Mouse (Mus musculus) brain, embryonic 14.5 days (tissue): ENCODE data around the gene Olfm1.

ENCODE experiments used
- CTCF ChIP-seq: fragments of 200-500 bp; IDR thresholded peaks from 2 replicates; pipeline ENCODE4 v1.5.1; 2012; ENCODE audit warnings: inconsistent platforms, mild to moderate bottlenecking, moderate library complexity, borderline replicate concordance; ENCODE audit not compliant: insufficient read depth, insufficient read length; ENCODE audit errors: extremely low read depth
- POLR2A ChIP-seq: fragments of 200-500 bp; IDR thresholded peaks from 2 replicates; pipeline ENCODE4 v1.6.1; 2012; ENCODE audit warnings: mild to moderate bottlenecking, inconsistent platforms, borderline replicate concordance; ENCODE audit not compliant: poor library complexity, insufficient read depth, insufficient read length, severe bottlenecking; ENCODE audit errors: extremely low read depth

GRCm38 (mm10) chr2:28219625-28220024, 26.8 kb downstream of the Olfm1 start:
- TF ChIP-seq POLR2A (no peak), CTCF (no peak)
